Mouse (Mus musculus) CH12.LX (cell line): ENCODE measurements at regions not wholly inside any gene's neighbourhood (a gene's known extent, or its start where the extent isn't known, plus 50 kb on each side); places are given as distances from the start of the nearest gene placed in this dataset.

Experiments used
- BHLHE40 ChIP-seq: IDR thresholded peaks from 2 replicates; pipeline ENCODE4 v1.6.1; 2011; ENCODE audit warnings: mild to moderate bottlenecking, low read depth, low read length, improper control_type of control experiment
- CHD2 ChIP-seq: IDR thresholded peaks from 2 replicates; pipeline ENCODE4 v1.6.1; 2011; ENCODE audit warnings: low read length, improper control_type of control experiment
- CTCF ChIP-seq, 2 experiments: IDR thresholded peaks in 1 of 2; conservative IDR thresholded peaks in 1 of 2; 2 replicates each; pipeline ENCODE4 v1.5.1; 2011 to 2012; ENCODE audit warnings: low read depth in 2 of 2, low read length in 2 of 2, improper control_type of control experiment in 1 of 2, inconsistent platforms in 1 of 2, mild to moderate bottlenecking in 1 of 2, moderate library complexity in 1 of 2
- GABPA ChIP-seq: IDR thresholded peaks from 2 replicates; pipeline ENCODE4 v1.6.1; 2012; ENCODE audit warnings: low read depth, low read length, improper control_type of control experiment, inconsistent platforms; ENCODE audit not compliant: insufficient replicate concordance
- HCFC1 ChIP-seq: IDR thresholded peaks from 2 replicates; pipeline ENCODE4 v1.6.1; 2012; ENCODE audit warnings: low read depth, mild to moderate bottlenecking, inconsistent platforms, low read length, improper control_type of control experiment
- MAFK ChIP-seq: IDR thresholded peaks from 2 replicates; pipeline ENCODE4 v1.6.1; 2011; ENCODE audit warnings: low read length, improper control_type of control experiment; ENCODE audit not compliant: insufficient replicate concordance
- POLR2A ChIP-seq: IDR thresholded peaks from 2 replicates; pipeline ENCODE4 v1.6.1; 2011; ENCODE audit warnings: low read depth, mild to moderate bottlenecking, improper control_type of control experiment, low read length
- SMC3 ChIP-seq: IDR thresholded peaks from 2 replicates; pipeline ENCODE4 v1.6.1; 2011; ENCODE audit warnings: low read depth, low read length, improper control_type of control experiment
- TCF12 ChIP-seq: IDR thresholded peaks from 2 replicates; pipeline ENCODE4 v1.6.1; 2014; ENCODE audit warnings: low read depth, mild to moderate bottlenecking, inconsistent platforms, low read length, improper control_type of control experiment
- USF2 ChIP-seq: conservative IDR thresholded peaks from 2 replicates; pipeline ENCODE4 v1.6.1; 2011; ENCODE audit warnings: low read depth, low read length, improper control_type of control experiment

- TF ChIP-seq TCF12, result no peak
- TF ChIP-seq HCFC1, result no peak
- no peak for TF ChIP-seq CTCF (conservative IDR thresholded peaks at IDR 0.05 in 1 of 2, IDR thresholded peaks at IDR 0.05 in 1 of 2; ENCODE audit: low read depth in 2 of 2, low read length in 2 of 2)
- no peak for TF ChIP-seq GABPA
- TF ChIP-seq POLR2A, result no peak
- no peak for TF ChIP-seq BHLHE40
- TF ChIP-seq SMC3, result no peak
- TF ChIP-seq MAFK, result no peak
- no peak for TF ChIP-seq CHD2
- no peak for TF ChIP-seq USF2
These were observed 149.6 kb upstream of the Klf6 start for GRCm38 (mm10) chr13:5711646-5712045.
